Mouse (Mus musculus) embryonic stem cell, embryonic (primary cell): ENCODE results near the gene Ddx23.

Experiments
- CTCF ChIA-PET, 4 experiments: fragments of 300-600 bp in 2 of 4; fragments of 350-600 bp in 2 of 4; sonication (Branson Sonifier 250); formaldehyde crosslinking; loops; one replicate each; lab custom pipeline; 2022; ENCODE audit warnings: inconsistent platforms in 2 of 4; lab: Charles Lee
- POLR2A ChIA-PET, 4 experiments: fragments of 300-600 bp in 2 of 4; fragments of 350-600 bp in 2 of 4; sonication (Branson Sonifier 250); formaldehyde crosslinking; loops; one replicate each; lab custom pipeline; 2022; ENCODE audit warnings: antibody characterized with exemption in 4 of 4, inconsistent platforms in 1 of 4; lab: Charles Lee

The Ddx23 gene

DNA sequence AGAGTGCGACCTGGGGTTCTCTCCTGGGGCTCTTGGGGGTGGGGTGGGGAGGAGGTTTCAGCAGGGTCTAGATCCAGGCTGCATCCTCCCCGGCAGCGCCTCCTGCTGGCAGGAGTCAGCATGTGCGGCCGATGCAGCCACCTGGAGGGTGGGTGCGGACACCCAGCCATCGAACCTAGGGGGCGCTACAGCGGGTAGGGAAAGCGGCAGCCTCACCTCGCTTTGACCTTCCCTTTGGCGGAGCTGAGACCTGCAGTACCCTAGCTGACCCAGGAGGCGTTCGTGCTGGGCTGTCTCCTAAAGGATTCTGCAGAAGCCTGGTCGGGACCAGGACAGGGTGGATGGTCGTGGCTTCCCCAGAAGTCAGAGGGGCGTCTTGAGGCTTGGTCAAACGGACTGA lies 31.2 kb downstream of the Ddx23 start:
- ChIA-PET POLR2A (interaction anchor here in 3 of 4 experiments (0.5 to 4.9 kb wide), 30 partner anchors 9 to 385 kb away, joined by 3 to 49 read pairs (median 4); partner anchors contain the start of genes Rnd1 (in 2 of the 3), 4930415O20Rik (in 1 of the 3), Adcy6 (in 1 of the 3) and Arf3 (in 1 of the 3)), CTCF (interaction anchor here (0.5 to 3.3 kb wide), 112 partner anchors 9 to 1999 kb away, joined by 3 to 26 read pairs (median 4); partner anchors contain the start of genes Rnd1 (in 3 of the 4), Adcy6 (in 2 of the 4), Ddx23 (in 2 of the 4) and Ccdc65 (in 1 of the 4))

DNA sequence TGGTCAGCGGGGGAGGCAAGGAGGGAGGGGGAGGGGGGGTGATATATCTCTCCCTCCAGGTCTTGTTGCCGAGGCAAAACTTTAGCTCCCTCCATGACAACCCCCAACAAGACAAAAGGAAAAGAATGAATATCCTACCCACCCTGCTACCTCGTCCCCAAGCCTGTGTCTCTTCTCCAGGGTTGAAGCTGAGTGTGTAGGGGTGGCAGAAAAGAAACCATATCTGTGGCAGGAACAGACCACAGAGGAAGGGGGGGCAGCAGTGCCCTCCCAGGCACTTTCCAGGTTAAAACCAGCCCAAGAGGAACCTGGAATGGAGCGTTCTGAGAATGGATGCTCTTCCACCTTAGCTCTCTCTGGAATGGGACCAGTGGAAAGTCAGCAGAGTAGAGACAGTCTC lies 32.2 kb downstream of the Ddx23 start, which contains the start of gene Cacnb3:
Cacnb3 (plus strand) TSS at position 301 of the 400 bp plus-strand sequence.
- POLR2A ChIA-PET, result interaction anchor here (0.6 to 4.9 kb wide), 18 partner anchors 8 to 548 kb away, joined by 3 to 49 read pairs (median 6); partner anchors contain the start of genes Rnd1 (in 3 of the 4), Adcy6 (in 1 of the 4) and Kansl2 (in 1 of the 4)
- CTCF ChIA-PET, result interaction anchor here (0.6 to 3.3 kb wide), 34 partner anchors 8 to 618 kb away, joined by 3 to 26 read pairs (median 6); partner anchors contain the start of gene Adcy6 (in 1 of the 4)

DNA sequence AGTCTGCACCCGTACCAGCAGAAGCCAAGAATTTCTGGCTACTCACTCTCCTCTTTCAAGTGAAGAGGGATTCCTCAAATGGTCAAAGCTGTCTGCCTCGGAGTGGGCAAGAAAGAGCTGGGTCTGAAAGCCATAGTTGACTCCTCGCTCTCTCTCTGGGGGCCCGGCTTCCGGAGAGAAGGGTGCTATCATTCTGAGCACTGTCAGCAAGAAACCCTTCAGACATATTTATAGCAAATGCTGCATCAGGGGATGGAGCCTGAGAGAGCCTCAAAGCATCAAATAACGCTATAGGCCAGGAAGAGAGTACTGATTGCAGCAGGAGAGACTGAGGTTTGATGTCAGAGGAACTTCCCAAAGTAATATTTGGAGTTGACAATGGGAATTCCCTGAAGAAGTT lies 33.2 kb downstream of the Ddx23 start:
- CTCF ChIA-PET, result interaction anchor here in 2 of 4 experiments (0.6 to 4.4 kb wide), 8 partner anchors 7 to 1388 kb away, joined by 3 to 39 read pairs (median 6); no protein-coding TSS in a partner anchor
- POLR2A ChIA-PET, result interaction anchor here in 3 of 4 experiments (0.6 to 4.9 kb wide), 13 partner anchors 10 to 400 kb away, joined by 3 to 49 read pairs (median 4); partner anchors contain the start of genes Ddx23 (in 1 of the 3), Rnd1 (in 1 of the 3) and Tuba1c (in 1 of the 3)

DNA sequence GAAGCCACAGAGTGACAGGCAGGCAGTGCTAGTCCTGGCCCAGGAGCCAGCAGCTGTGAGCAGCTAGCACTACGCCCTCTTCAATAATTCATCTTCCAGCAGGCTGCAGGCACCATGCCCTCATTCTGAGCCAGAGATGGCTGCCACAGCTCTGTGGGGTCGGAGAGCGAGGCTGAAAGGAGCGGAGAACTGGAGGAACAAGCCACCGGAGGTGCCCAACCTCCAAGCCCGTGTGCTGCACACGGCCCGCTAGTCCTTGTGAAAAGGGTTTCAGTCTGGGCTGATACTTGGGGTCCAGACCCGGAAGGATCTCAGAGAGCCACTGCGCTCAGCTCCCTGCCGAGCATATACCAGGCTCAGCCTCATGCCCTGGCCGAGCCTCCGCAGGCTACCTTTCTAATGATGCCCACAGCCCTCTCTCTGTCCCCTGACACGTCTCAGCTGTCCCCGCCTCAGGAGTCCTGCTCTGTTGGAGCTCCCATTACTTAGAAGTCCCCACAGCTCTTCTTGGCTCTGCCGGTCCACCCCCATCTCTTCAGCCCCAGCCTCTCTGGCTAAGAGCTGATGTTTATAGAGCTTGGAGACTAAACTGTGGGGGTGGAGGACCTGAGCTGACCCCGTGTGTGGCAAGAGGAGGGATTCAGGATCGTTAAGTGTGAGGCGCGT lies 34.0 kb downstream of the Ddx23 start:
- ChIA-PET CTCF (interaction anchor here (0.5 to 4.4 kb wide), 15 partner anchors 8 to 398 kb away, joined by 3 to 39 read pairs (median 4); partner anchors contain the start of gene Ccdc65 (in 1 of the 4)), POLR2A (interaction anchor here in 3 of 4 experiments (0.6 to 4.9 kb wide), 18 partner anchors 10 to 401 kb away, joined by 3 to 49 read pairs (median 4); partner anchors contain the start of genes Ddx23 (in 1 of the 3) and Tuba1c (in 1 of the 3))

DNA sequence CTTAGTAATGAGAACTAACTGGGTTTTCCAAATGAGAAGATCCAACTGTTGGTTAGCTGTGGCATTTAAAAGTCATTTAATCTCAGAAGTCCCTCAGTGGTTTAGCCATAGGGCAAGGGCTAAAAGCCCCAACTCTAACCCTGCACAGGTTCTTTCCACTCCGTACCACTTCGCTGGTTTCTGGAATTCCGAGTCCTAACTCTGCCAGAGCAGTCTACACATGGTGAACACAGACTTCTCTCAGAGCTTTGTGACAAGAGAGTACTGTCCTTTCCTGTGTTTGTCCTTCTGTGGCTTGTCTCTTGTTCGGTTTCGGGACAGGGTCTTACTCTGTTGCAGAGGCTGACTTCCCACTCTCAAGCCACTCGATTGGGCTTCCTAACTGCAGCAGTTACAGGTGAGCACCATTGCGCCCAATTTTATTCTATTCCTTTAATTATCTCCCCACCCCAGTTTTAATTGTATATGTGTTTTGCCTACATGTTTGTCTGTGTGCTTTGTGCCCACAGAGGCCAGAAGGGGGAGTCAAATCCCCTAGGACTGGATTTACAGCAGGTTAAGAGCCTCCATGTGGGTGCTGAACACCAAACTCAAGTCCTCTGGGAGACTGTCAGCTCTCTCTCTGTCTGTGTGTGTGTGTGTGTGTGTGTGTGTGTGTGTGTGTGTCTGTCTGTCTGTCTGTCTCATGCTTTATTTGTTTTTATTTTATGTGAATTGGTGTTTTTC lies 36.0 kb downstream of the Ddx23 start:
- CTCF ChIA-PET, result interaction anchor here (0.6 to 4.4 kb wide), 18 partner anchors 9 to 1922 kb away, joined by 3 to 39 read pairs (median 4); partner anchors contain the start of gene Ddx23 (in 1 of the 4)
- POLR2A ChIA-PET, result interaction anchor here (0.6 to 2.3 kb wide), 11 partner anchors 10 to 243 kb away, joined by 3 to 8 read pairs (median 3); no protein-coding TSS in a partner anchor

DNA sequence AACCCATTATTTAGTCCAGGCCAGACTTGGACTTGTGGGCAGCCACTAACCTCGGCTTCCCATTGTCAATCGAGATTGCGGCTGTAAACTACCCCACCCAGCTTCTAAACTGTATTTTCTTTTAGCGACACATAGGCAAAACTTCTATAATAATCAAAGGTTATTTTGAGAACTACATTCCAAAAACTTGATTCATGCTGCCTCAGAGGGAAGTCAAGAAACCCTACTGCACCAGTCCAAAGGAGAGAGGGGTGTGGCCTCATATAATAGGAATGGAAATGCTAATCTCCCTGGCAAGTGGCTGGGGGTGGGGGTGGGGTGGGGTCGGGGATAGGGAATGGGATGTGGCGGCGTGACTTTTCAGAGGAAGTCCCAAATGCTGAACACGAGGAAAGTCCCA lies 36.6 kb downstream of the Ddx23 start:
- ChIA-PET CTCF (interaction anchor here (0.6 to 4.4 kb wide), 11 partner anchors 9 to 357 kb away, joined by 3 to 39 read pairs (median 3); partner anchors contain the start of gene Ddx23 (in 1 of the 4)), POLR2A (interaction anchor here in 3 of 4 experiments (0.6 to 1.9 kb wide), 7 partner anchors 10 to 110 kb away, joined by 3 to 4 read pairs (median 3); partner anchors contain the start of genes 4930415O20Rik (in 1 of the 3), Ccnt1 (in 1 of the 3) and Rnd1 (in 1 of the 3))

DNA sequence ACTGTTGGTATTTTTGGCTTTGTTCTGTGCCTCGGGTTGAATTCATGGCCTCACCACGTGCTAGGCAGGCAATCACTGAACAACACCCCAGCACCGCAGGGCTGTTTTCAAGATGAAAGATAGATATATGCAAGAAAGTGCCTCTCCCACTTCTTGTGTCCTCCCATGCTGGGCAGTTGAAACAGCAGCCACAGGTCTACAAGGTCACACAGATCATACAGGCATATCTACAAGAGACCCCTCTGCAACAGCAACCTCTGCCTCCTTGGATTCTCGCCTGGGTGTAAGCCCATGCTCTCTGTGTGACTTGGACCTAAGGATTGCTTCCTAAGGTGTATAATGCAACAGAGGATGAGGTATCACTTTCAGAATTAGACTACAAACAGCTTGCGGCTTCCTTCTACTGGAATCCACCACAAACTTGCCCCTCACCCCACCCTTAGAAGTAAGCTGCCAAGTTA lies 39.3 kb downstream of the Ddx23 start:
- ChIA-PET POLR2A (interaction anchor here in 3 of 4 experiments (0.6 to 9.2 kb wide), 9 partner anchors 7 to 478 kb away, joined by 3 to 49 read pairs (median 4); partner anchors contain the start of genes Cacnb3 (in 1 of the 3) and Rnd1 (in 1 of the 3)), CTCF (interaction anchor here in 3 of 4 experiments (1.0 to 2.5 kb wide), 4 partner anchors 8 to 53 kb away, joined by 3 to 12 read pairs (median 12); partner anchors contain the start of genes 4930415O20Rik (in 1 of the 3), Cacnb3 (in 1 of the 3) and Ccnt1 (in 1 of the 3))

DNA sequence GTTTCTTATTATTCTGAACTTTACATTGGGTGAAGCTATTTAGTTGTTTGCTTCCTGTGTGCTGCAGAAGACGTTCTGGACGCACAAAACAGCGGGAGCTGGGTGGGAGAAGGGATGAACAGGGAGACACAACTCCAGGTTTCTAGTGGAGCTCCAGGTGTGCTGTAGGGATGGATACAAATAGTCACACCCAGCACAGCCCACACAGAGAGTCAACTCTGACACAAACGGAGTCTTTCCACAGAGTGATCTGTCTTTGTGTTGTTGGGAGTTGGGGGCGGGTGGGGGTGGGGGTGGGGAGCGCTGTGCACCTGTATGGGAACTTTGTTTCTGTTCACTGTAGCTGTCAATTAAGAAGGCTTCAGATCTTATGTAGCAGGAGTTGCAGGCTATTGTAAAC lies 40.0 kb downstream of the Ddx23 start:
- CTCF ChIA-PET, result interaction anchor here (0.6 to 2.5 kb wide), 15 partner anchors 8 to 176 kb away, joined by 3 to 12 read pairs (median 4); partner anchors contain the start of genes 4930415O20Rik (in 1 of the 4), Cacnb3 (in 1 of the 4) and Ccnt1 (in 1 of the 4)
- POLR2A ChIA-PET, result interaction anchor here in 3 of 4 experiments (0.6 to 9.2 kb wide), 10 partner anchors 8 to 156 kb away, joined by 3 to 49 read pairs (median 5); partner anchors contain the start of gene Cacnb3 (in 1 of the 3)

DNA sequence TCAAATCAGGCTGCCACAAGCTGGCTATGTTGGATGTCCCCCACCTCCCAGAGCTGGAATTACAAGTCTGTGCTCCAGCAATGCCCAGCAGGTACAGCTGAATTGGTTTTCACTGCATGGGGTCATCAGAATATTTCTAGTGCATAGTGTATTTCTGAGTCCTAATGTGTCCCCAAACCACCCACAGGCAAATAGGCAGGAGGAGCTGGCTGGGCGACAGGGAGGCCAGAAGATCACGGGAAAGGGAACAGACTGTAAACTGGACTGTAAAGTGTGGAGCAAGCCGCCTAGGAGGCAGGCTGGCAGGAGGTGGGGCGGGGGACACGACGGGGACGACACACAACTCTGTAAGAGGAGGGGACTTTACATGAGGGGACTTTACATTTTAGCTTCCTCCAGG lies 40.5 kb downstream of the Ddx23 start:
- ChIA-PET CTCF (interaction anchor here (0.6 to 2.5 kb wide), 16 partner anchors 9 to 406 kb away, joined by 3 to 12 read pairs (median 4); partner anchors contain the start of genes 4930415O20Rik (in 1 of the 4), Cacnb3 (in 1 of the 4) and Ccnt1 (in 1 of the 4)), POLR2A (interaction anchor here in 3 of 4 experiments (0.6 to 9.2 kb wide), 13 partner anchors 8 to 157 kb away, joined by 3 to 49 read pairs (median 4); partner anchors contain the start of gene Cacnb3 (in 2 of the 3))

DNA sequence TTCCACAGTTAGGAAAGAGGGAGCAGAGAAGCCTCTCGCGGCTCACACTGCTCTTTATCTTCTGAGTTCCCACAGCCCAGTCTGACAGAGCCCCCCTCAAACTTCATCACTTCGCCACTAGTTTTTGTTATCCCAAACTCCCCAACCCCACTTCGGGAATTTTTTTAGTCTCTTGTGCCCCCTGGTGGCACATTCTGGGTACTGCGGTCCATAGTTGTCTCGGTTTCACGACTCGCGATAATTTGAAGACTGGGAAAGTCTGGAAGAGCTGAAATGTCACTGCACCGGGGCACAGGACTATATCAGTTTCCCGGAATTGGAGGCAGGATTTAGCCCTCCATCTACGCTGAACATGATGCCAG lies 45.5 kb downstream of the Ddx23 start:
- ChIA-PET POLR2A (interaction anchor here in 3 of 4 experiments (0.5 to 9.2 kb wide), 27 partner anchors 9 to 1031 kb away, joined by 3 to 49 read pairs (median 3); partner anchors contain the start of genes Cacnb3 (in 2 of the 3), Kansl2 (in 1 of the 3) and Rnd1 (in 1 of the 3)), CTCF (interaction anchor here (0.6 to 3.7 kb wide), 52 partner anchors 9 to 1244 kb away, joined by 3 to 40 read pairs (median 4); partner anchors contain the start of genes Cacnb3 (in 2 of the 4), 4930415O20Rik (in 1 of the 4), Ccnt1 (in 1 of the 4) and Fkbp11 (in 1 of the 4))

DNA sequence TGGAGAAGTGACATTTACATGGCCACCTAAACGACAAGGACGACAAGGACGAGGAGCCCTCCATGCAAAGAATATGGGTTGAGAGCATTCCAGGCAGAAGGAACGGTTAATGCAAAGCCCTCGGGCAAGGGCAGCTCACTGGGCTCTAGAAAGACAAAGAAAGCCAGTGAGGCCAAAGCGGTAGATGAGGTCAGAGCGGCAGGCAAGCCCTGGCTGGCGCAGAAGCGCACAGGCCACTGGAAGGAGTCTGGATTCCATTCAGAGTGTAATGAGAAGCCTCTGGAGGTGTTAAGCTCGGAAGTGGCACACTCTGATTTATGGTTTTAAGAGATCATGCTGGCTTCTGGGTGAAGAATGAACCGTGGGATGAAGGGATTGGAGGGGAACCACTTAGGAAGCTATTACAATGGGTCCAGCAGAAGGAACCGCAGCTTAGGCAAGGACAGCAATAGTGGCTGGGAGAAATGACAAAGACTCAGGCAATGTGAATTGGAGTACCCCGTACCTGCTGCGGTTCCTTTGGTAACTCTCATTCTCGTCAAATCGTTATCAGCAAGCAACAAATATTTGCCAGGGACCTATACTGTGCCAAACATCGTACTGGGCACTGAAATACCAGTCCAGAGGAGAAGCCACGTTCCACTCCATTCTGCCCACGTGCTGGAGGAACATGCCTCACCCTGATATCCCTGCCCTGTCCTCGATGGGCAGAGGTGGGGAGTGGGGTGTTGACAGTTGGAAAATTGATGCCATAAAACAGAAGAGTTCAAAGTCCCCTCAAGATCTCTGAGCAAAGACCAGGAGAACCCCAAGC lies 46.1 kb downstream of the Ddx23 start:
- ChIA-PET POLR2A (interaction anchor here in 3 of 4 experiments (0.5 to 9.2 kb wide), 26 partner anchors 9 to 1032 kb away, joined by 3 to 49 read pairs (median 3); partner anchors contain the start of genes Cacnb3 (in 2 of the 3), Ddx23 (in 1 of the 3), Kansl2 (in 1 of the 3) and Rnd1 (in 1 of the 3)), CTCF (interaction anchor here (0.5 to 3.7 kb wide), 39 partner anchors 10 to 1147 kb away, joined by 3 to 40 read pairs (median 4); partner anchors contain the start of genes Cacnb3 (in 2 of the 4), 4930415O20Rik (in 1 of the 4), Ccdc65 (in 1 of the 4) and Ccnt1 (in 1 of the 4))

DNA sequence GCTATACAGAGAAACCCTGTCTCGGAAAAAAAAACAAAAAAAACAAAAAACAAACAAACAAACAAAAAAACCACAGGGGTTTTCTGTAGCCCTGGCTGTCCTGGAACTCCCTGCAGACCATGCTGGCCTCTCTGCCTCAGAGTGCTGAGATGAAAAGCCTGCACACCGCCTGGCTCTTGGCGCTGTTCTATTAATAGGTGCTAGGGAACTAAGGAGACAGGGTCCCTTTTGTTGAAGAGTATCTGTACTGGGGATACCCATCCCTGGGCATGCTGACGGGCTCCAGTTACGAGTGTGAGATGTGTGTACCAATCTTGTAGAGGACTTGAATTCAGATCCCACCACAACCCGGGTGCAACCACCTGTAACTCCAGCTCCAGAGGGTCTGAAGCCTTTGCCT lies 46.9 kb downstream of the Ddx23 start:
- POLR2A ChIA-PET, result interaction anchor here in 3 of 4 experiments (0.8 to 9.2 kb wide), 14 partner anchors 10 to 362 kb away, joined by 3 to 49 read pairs (median 4); partner anchors contain the start of gene Cacnb3 (in 2 of the 3)
- CTCF ChIA-PET, result interaction anchor here in 3 of 4 experiments (0.6 to 3.7 kb wide), 11 partner anchors 12 to 328 kb away, joined by 3 to 40 read pairs (median 4); no protein-coding TSS in a partner anchor

DNA sequence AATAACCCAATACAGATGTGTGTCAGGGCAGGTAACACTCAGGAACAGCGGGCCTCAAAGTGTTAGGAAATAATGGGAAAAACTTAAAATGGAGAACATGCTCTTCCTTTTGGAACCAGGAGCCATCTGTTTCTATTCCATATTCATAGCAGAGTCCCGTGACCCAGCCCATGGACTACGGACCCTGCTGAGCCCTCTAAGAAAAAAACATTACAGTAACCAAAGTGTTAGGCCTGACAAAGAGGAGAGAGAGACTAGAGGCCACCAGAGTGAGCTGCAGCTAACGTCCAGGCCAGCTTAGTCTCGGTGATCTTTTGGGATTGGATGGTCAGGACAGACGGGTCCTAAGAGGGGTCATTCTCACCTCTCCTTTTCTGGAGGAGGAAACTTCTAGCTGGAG lies 47.7 kb downstream of the Ddx23 start:
- ChIA-PET POLR2A (interaction anchor here in 3 of 4 experiments (0.5 to 9.2 kb wide), 11 partner anchors 9 to 135 kb away, joined by 3 to 49 read pairs (median 4); partner anchors contain the start of gene Cacnb3 (in 2 of the 3)), CTCF (interaction anchor here in 3 of 4 experiments (0.5 to 3.7 kb wide), 9 partner anchors 11 to 762 kb away, joined by 3 to 40 read pairs (median 4); no protein-coding TSS in a partner anchor)

DNA sequence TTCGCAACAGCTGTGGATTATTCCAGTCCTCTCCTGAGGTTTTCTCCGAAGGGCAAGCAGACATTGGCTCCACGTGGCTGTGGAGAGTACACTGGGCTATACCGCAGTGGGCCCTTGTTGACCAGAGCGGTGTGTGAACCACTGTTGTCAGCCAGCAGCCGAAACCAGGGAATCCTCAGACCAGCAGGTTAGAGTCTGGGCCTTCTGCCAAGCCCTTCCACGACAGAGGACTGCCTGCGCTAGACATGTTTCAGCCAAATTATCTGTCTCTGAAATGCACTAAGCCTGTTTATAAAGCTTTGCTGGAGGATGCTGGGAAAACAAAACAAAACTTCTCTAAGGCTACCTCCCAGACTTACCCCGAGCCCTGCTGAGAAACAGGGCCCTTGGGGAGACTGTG lies 48.1 kb downstream of the Ddx23 start:
- ChIA-PET CTCF (interaction anchor here (0.5 to 3.7 kb wide), 7 partner anchors 11 to 97 kb away, joined by 3 to 40 read pairs (median 5); no protein-coding TSS in a partner anchor), POLR2A (interaction anchor here in 2 of 4 experiments (1.0 to 9.2 kb wide), 5 partner anchors 8 to 46 kb away, joined by 3 to 49 read pairs (median 5); partner anchors contain the start of gene Cacnb3 (in 1 of the 2))

DNA sequence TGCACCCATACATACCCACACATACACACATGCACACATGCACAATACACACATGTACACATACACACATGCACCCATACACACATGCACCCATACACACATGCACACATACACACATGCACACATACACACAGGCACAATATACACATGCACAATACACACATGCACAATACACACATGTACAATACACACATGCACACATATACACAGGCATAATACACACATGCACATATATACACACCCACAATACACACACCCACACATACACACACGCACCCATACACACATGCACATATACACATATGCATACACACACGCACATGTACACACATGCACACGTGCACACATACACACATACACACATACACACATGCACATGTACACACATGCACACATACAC lies 50.5 kb downstream of the Ddx23 start:
- CTCF ChIA-PET, result interaction anchor here in 1 of 4 experiments (1.3 kb wide), 1 partner anchor 19 kb away, joined by 3 read pairs; no protein-coding TSS in a partner anchor
- POLR2A ChIA-PET, result no interaction called here
